Mouse (Mus musculus) thymus, postnatal 14 days (tissue): ENCODE results near the gene Appbp2.
"Not testable (repeated sequence)": the region's sequence is repeated elsewhere in the genome, so short reads cannot be mapped to it uniquely, and the experiment has no call there.

Source experiments
- DNase-seq: peaks from one replicate; pipeline ENCODE4 v3.0.0; 2021

The Appbp2 gene

GRCm38 (mm10) chr11:85222561-85222960 lies 12.4 kb downstream of the Appbp2 start:
- DNase-seq, result no peak

- no peak for DNase-seq
Observed at GRCm38 (mm10) chr11:85219014-85219413, 15.9 kb downstream of the Appbp2 start.

GRCm38 (mm10) chr11:85214679-85215078 lies 20.3 kb downstream of the Appbp2 start:
- no peak for DNase-seq

GRCm38 (mm10) chr11:85213215-85213614 lies 21.7 kb downstream of the Appbp2 start:
- no peak for DNase-seq

- DNase-seq, result no peak
Observed at GRCm38 (mm10) chr11:85211151-85211550, 23.8 kb downstream of the Appbp2 start.

- no peak for DNase-seq
Observed at GRCm38 (mm10) chr11:85206231-85206630, 28.7 kb downstream of the Appbp2 start.

GRCm38 (mm10) chr11:85198906-85199305 lies 36.0 kb downstream of the Appbp2 start:
- DNase-seq, result no peak

- no peak for DNase-seq
Observed at GRCm38 (mm10) chr11:85196046-85196445, 38.9 kb downstream of the Appbp2 start.

- DNase-seq, result no peak
Observed at GRCm38 (mm10) chr11:85194206-85194605, 40.7 kb downstream of the Appbp2 start.

GRCm38 (mm10) chr11:85190741-85191140 lies 44.2 kb downstream of the Appbp2 start:
- DNase-seq, result no peak

- DNase-seq, result no peak
Observed at GRCm38 (mm10) chr11:85189110-85189509, 45.8 kb downstream of the Appbp2 start.

- no peak for DNase-seq
Observed at GRCm38 (mm10) chr11:85184839-85185238, 50.1 kb downstream of the Appbp2 start.

GRCm38 (mm10) chr11:85184082-85184481 lies 50.8 kb downstream of the Appbp2 start:
- peak; percentile 75 for DNase-seq

- no peak for DNase-seq
Observed at GRCm38 (mm10) chr11:85183284-85183779, 51.6 kb downstream of the Appbp2 start.

GRCm38 (mm10) chr11:85182617-85183283 lies 52.2 kb downstream of the Appbp2 start:
- peak; percentile 89 for DNase-seq

GRCm38 (mm10) chr11:85178413-85178812 lies 56.5 kb downstream of the Appbp2 start:
- DNase-seq, result no peak

GRCm38 (mm10) chr11:85177761-85178160 lies 57.2 kb downstream of the Appbp2 start:
- no peak for DNase-seq

GRCm38 (mm10) chr11:85175941-85176340 lies 59.0 kb downstream of the Appbp2 start:
- no peak for DNase-seq

GRCm38 (mm10) chr11:85170833-85171232 lies 64.1 kb downstream of the Appbp2 start:
- no peak for DNase-seq

GRCm38 (mm10) chr11:85170058-85170740 lies 64.7 kb downstream of the Appbp2 start, which contains the start of gene 1700125H20Rik:
TSS of gene 1700125H20Rik (plus strand) at chr11:85170404.
- DNase-seq, result peak; percentile 92

- DNase-seq, result no peak
Observed at GRCm38 (mm10) chr11:85167503-85167902, 67.4 kb downstream of the Appbp2 start.

GRCm38 (mm10) chr11:85164371-85164770 lies 70.6 kb downstream of the Appbp2 start:
- DNase-seq, result no peak

- DNase-seq, result not testable (repeated sequence)
Observed at GRCm38 (mm10) chr11:85163014-85163413, 71.9 kb downstream of the Appbp2 start.

GRCm38 (mm10) chr11:85157301-85157700 lies 77.6 kb downstream of the Appbp2 start:
- no peak for DNase-seq
